Mouse (Mus musculus): Measurements from ENCODE around the gene Daam1. TPM values are rescaled to one million over a fixed set of nuclear protein-coding genes. Genes with fewer than 3 reads are reported as not detected.

The Daam1 gene
- polyA plus RNA-seq, 1 experiment = 52.8 TPM

DNA sequence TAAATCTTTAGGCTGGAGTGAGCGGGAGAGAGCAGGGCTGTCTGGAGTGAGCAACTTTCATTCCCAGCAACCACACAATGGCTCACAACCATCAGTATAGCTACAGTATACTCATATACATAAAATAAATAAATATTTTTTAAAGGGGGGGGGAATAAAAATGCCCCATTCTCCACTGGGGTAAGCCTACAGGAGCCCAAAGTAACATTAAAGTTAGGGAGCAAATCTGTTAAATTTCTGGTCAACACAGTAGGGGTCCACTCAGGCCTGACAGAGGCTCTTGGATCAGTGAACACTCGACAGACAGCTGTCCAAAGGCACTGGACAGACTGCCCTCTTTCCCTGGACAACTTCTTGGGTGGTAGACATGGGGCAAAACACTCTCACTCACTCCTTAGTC lies 168.8 kb downstream of the Daam1 start:
- Histone ChIP-seq H3K4me1 (peaks cover 8% of the 10 kb centered on the region), H3K4me3 (replicated peaks) (no peak overlapping the region), H3K27me3 (replicated peaks) (no peaks in the 10 kb centered on the region), H3K36me3 (replicated peaks; ENCODE audit: low read length) (peaks cover 16% of the 10 kb centered on the region), H3K9me3 (peaks cover 4% of the 10 kb centered on the region)
- TF ChIP-seq GATA1 (IDR thresholded peaks at IDR 0.05; ENCODE audit: borderline replicate concordance, low read length) (no peak), FLI1 (IDR thresholded peaks at IDR 0.05; ENCODE audit: low read length) (no peak)

DNA sequence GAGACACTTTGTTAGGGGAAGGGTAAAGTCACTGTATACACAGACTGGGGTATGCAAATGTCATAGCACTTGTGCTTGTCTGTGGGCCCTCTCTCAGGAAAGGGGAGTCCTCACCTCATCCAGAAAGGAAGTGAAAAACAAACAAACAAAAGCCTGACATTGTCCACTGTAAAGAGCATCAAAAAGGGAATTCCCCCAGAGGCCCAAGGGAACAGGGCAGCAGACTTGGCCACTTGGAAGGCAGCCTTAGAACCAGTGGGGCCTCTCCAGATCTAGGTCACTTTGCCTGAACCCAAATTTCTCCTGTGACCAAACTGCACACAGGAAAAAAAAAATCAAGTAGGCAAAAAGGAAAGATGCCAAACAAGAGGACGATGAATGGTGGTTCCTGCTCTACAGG lies 170.9 kb downstream of the Daam1 start:
- H3K4me3 ChIP-seq (replicated peaks) = no peak overlapping the region
- H3K36me3 ChIP-seq (replicated peaks; ENCODE audit: low read length) = peaks cover 4% of the 10 kb centered on the region
- H3K27me3 ChIP-seq (replicated peaks) = no peaks in the 10 kb centered on the region
- H3K9me3 ChIP-seq = peaks cover 4% of the 10 kb centered on the region
- peaks cover 4% of the 10 kb centered on the region; the same call in 1 of the 2 replicates for H3K4me1 ChIP-seq
- TF ChIP-seq FLI1 (IDR thresholded peaks at IDR 0.05; ENCODE audit: low read length) = no peak
- TF ChIP-seq GATA1 (IDR thresholded peaks at IDR 0.05; ENCODE audit: borderline replicate concordance, low read length) = no peak

DNA sequence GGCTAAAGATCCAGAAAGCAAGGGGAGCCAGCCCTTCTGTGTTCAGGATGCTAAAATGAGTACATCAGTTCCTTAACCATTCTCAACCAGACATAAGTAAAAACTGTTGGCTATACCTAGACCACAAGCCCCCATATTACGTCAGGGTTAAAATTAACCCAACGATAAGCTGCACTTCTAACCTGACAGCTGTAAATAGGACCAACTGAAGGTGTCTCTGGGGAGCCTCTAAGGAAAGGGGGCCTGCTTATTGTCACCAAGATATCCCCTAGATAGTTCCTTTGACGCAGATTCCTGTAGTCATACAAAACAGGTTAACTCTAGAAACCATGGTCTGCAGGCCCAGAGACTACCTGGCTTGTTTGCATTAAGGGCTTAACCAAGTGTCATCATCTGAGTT lies 174.4 kb downstream of the Daam1 start:
- peaks cover 4% of the 10 kb centered on the region for H3K9me3 ChIP-seq
- TF ChIP-seq GATA1 (IDR thresholded peaks at IDR 0.05; ENCODE audit: borderline replicate concordance, low read length) (no peak), FLI1 (IDR thresholded peaks at IDR 0.05; ENCODE audit: low read length) (no peak)
- no peaks in the 10 kb centered on the region for H3K27me3 ChIP-seq (replicated peaks)
- peaks cover 3% of the 10 kb centered on the region; the same call in 1 of the 2 replicates for H3K4me1 ChIP-seq
- no peak overlapping the region for H3K4me3 ChIP-seq (replicated peaks)
- no peaks in the 10 kb centered on the region for H3K36me3 ChIP-seq (replicated peaks; ENCODE audit: low read length)

DNA sequence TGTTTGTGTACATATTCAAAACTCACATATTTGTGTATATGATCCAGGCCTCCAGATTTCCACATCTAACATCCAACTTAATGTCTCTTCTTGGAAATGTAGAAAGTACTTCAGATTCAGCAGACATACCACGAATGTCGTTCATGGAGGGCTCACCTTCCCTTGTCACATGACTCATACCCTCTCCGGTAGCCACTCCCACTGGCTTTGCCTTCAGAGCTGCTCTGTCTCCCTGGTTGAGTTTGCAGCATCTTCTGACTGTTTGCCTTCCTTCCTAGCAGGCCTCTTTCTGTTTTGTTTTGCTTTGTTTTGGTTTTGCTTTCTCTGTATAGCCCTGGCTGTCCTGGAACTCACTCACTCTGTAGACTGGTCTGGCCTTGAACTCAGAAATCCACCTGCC lies 176.8 kb downstream of the Daam1 start:
- Histone ChIP-seq H3K36me3 (replicated peaks; ENCODE audit: low read length) (no peaks in the 10 kb centered on the region), H3K4me3 (replicated peaks) (no peak overlapping the region), H3K9me3 (no peaks in the 10 kb centered on the region), H3K4me1 (peaks cover 3% of the 10 kb centered on the region; the same call in 1 of the 2 replicates), H3K27me3 (replicated peaks) (no peaks in the 10 kb centered on the region)
- no peak for TF ChIP-seq GATA1 (IDR thresholded peaks at IDR 0.05; ENCODE audit: borderline replicate concordance, low read length)
- no peak for TF ChIP-seq FLI1 (IDR thresholded peaks at IDR 0.05; ENCODE audit: low read length)

DNA sequence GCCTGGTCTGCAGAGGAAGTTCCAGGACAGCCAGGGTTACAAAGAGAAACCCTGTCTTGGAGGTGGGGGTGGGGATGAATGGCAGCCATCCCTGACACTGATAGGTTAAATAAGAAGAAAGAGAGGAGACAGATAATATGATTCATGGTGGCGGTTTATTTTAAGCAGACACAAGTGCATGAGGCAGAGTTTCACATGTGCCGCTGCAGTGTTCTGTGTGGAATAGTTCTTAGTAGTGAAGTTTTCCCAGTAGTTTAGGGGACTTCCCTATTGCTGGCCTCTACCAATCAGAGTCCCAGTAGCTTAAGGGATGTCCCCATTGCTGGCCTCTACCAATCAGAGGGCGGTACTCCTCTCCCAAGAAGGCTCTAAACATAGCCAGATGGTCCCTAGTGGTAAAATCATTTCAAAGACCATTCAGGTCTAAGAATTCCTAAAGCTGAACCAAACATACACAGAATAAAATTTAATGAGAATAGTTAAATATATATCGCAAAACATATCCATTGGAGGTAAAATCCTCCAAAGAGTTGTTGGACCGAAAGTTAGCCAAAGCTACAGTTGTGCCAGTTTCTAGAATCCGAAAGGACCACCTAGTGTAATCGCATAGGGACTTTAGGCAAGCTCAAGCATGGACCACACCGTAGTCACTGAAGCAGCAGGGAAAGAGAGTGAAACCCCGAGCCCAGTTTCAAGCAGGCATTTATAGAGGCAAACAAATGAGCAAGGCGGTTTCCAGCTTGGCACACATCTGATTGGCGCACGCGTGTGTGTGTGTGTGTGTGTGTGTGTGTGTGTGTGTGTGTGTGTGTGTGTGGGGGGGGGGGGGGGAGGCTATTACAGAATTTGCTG lies 178.4 kb downstream of the Daam1 start:
- H3K27me3 ChIP-seq (replicated peaks) = no peaks in the 10 kb centered on the region
- no peaks in the 10 kb centered on the region for H3K36me3 ChIP-seq (replicated peaks; ENCODE audit: low read length)
- TF ChIP-seq GATA1 (IDR thresholded peaks at IDR 0.05; ENCODE audit: borderline replicate concordance, low read length) (no peak), FLI1 (IDR thresholded peaks at IDR 0.05; ENCODE audit: low read length) (no peak)
- no peak overlapping the region for H3K4me3 ChIP-seq (replicated peaks)
- H3K4me1 ChIP-seq = peaks cover 3% of the 10 kb centered on the region; the same call in 1 of the 2 replicates
- H3K9me3 ChIP-seq = no peaks in the 10 kb centered on the region

DNA sequence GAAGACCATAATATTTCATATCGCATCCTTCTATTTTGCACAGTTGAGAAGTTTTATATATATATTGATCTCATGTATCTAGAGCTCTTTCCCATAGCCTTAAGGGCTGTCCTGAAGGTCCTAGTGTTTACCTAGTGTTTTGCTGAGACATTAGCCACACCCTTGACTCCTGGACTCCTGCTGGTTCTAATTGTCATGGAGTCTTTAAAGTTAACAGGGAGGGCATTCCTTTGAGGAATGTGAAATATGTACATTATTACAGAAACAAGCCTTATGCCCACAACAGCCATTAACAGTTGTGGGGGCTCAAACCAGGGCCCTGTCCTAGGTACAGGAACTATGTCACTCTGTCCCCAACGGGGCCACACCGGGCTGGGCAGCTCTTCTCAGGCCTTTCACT lies 180.5 kb downstream of the Daam1 start:
- peaks cover 3% of the 10 kb centered on the region; the same call in 1 of the 2 replicates for H3K4me1 ChIP-seq
- TF ChIP-seq FLI1 (IDR thresholded peaks at IDR 0.05; ENCODE audit: low read length) (no peak), GATA1 (IDR thresholded peaks at IDR 0.05; ENCODE audit: borderline replicate concordance, low read length) (no peak)
- no peaks in the 10 kb centered on the region for H3K27me3 ChIP-seq (replicated peaks)
- H3K4me3 ChIP-seq (replicated peaks) = no peak overlapping the region
- no peaks in the 10 kb centered on the region for H3K36me3 ChIP-seq (replicated peaks; ENCODE audit: low read length)
- no peaks in the 10 kb centered on the region for H3K9me3 ChIP-seq

DNA sequence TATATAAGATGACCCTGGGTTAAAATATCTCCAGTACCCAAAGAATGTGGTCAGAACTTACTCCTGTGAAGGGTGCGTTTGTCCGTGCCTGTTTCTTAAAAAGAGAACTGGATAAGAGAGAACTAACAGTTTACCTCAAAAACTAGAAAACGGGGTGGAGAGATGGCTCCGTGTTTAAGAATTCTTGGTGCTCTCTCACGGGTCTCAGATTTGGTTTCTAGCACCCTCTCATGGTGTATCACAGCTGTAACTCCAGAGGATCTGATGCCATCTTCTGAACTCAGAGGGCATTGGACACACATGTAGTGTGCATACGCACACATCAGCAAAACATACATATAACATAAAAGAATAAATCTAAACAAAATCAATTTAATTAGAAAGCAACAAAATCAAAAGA lies 181.2 kb downstream of the Daam1 start:
- Histone ChIP-seq H3K36me3 (replicated peaks; ENCODE audit: low read length) (no peaks in the 10 kb centered on the region), H3K4me1 (peaks cover 3% of the 10 kb centered on the region; the same call in 1 of the 2 replicates), H3K9me3 (no peaks in the 10 kb centered on the region), H3K27me3 (replicated peaks) (peaks cover 2% of the 10 kb centered on the region), H3K4me3 (replicated peaks) (no peak overlapping the region)
- TF ChIP-seq FLI1 (IDR thresholded peaks at IDR 0.05; ENCODE audit: low read length) (no peak), GATA1 (IDR thresholded peaks at IDR 0.05; ENCODE audit: borderline replicate concordance, low read length) (no peak)

DNA sequence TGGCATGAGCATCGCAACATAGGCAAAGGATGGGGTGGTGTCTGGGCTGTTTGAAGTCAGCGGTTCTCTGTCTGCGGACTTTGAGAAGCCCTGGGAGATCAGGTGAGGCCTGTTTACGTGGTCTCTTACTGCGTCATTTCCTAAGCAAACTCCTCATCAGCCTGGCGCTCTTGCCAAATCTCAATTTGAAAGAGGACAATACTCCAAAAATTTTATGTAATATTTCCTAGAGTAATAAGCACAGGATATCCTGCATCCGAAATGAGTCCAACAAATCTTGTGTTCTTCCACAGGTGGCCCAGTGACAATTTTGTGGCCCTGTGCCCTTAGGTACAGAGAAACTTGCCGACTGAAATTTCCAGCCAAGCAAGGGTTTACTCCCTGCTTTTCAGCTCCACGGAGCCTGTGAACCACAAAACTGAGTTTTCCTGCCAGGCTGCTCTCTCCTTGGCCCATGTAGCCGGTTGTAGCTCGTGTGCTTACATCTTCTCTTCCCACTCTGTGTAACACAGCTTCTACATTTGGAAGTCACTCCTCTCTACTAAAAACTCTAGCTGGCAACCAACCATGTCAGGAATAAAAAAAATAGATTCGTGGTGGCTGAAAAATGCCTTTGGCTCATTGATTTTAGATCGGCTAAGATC lies 183.0 kb downstream of the Daam1 start:
- TF ChIP-seq GATA1 (IDR thresholded peaks at IDR 0.05; ENCODE audit: borderline replicate concordance, low read length) (no peak), FLI1 (IDR thresholded peaks at IDR 0.05; ENCODE audit: low read length) (no peak)
- Histone ChIP-seq H3K27me3 (replicated peaks) (peaks cover 2% of the 10 kb centered on the region), H3K4me1 (peaks cover 2% of the 10 kb centered on the region; the same call in 1 of the 2 replicates), H3K36me3 (replicated peaks; ENCODE audit: low read length) (no peaks in the 10 kb centered on the region), H3K9me3 (no peaks in the 10 kb centered on the region), H3K4me3 (replicated peaks) (no peak overlapping the region)

DNA sequence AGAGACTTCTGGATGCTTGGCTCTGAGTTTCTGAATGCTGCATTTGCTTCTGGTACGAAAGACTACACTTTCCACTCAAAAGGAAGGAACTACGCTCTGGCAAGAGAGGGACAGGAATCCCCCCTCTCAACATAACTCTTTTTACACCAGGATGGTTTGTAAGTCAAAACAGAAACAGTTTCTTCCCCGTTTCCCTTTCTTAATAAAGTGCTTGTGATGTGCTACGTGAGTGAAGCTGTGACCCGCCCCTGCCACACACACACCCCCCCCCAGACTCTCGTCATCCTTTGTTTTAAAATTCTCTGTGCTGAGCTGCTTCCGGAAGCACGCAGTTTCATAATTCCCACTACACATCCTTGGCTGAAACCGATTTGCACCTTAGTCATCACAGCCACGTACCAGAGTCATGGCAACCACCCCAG lies 183.5 kb downstream of the Daam1 start:
- Histone ChIP-seq H3K27me3 (replicated peaks) (peaks cover 2% of the 10 kb centered on the region), H3K36me3 (replicated peaks; ENCODE audit: low read length) (no peaks in the 10 kb centered on the region), H3K4me3 (replicated peaks) (no peak overlapping the region), H3K9me3 (no peaks in the 10 kb centered on the region), H3K4me1 (no peaks in the 10 kb centered on the region)
- TF ChIP-seq FLI1 (IDR thresholded peaks at IDR 0.05; ENCODE audit: low read length) (no peak), GATA1 (IDR thresholded peaks at IDR 0.05; ENCODE audit: borderline replicate concordance, low read length) (no peak)

DNA sequence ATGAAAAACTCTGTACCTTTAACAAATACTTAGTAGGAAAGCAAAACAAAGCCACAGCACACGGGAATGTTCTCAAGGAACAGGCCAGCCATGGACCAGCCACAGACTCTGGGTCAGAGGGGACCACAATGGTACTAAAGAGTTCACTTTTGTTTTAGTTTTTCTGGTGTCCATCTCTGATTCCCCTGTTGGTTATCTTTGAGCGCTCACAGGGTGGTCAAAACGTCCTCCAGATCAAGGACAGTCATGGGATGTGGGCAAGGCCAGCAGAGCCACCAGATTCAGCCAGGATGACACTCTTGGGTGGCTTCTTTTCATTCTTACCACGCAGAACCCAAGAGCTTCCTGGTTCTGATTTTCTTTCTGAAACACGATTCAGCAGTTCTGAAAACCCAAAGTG lies 184.4 kb downstream of the Daam1 start:
- Histone ChIP-seq H3K4me3 (replicated peaks) (no peak overlapping the region), H3K4me1 (no peaks in the 10 kb centered on the region), H3K36me3 (replicated peaks; ENCODE audit: low read length) (no peaks in the 10 kb centered on the region), H3K9me3 (peaks cover 5% of the 10 kb centered on the region; the same call in 1 of the 2 replicates), H3K27me3 (replicated peaks) (peaks cover 5% of the 10 kb centered on the region)
- TF ChIP-seq GATA1 (IDR thresholded peaks at IDR 0.05; ENCODE audit: borderline replicate concordance, low read length) (no peak), FLI1 (IDR thresholded peaks at IDR 0.05; ENCODE audit: low read length) (no peak)
